Mouse (Mus musculus) megakaryocyte progenitor cell, adult 5-6 weeks (primary cell): ENCODE results near the gene Clybl. TPM values are rescaled to one million over a fixed set of nuclear protein-coding genes. Genes with fewer than 3 reads are reported as not detected.

ENCODE experiments used
- ATAC-seq: replicated peaks from 2 replicates; pipeline ENCODE4 v1.8.0; 2016; ENCODE audit warnings: mild to moderate bottlenecking, moderate TSS enrichment, inconsistent platforms; ENCODE audit not compliant: poor library complexity
- total RNA-seq, 2 experiments: library from RNA; stranded (forward) in 1 of 2; stranded (reverse) in 1 of 2; fragments of 157-497, 149-512 nt in 1 of 2; fragments of 200-1000 nt in 1 of 2; gene quantifications; 2 replicates each; pipeline versions ENCODE4 v1.2.3 to v1.2.4; 2015 to 2017

The Clybl gene
- total RNA-seq, 2 experiments from 2014 or later: 8.5 to 31.5 TPM

DNA sequence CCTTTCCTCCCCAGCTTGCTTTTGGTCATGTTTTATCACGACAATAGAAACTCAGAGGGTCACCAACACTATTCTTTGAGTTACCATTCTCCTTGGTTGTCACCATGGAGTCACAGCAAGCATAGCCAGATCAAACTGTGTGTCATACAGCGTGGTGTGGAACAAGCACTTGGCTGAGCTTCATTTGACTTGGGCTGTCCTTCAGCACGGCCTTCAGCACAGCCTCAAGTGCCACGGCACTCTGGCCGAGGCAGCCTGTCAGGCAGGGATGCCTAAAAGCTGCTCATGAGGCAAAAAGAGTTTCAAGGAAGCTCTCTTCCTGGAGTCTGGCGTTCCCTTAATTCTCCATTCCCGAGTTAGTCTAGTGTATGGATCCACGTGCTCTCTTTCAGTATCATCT is 169.3 kb downstream of the Clybl start:
- ATAC-seq: no peak

DNA sequence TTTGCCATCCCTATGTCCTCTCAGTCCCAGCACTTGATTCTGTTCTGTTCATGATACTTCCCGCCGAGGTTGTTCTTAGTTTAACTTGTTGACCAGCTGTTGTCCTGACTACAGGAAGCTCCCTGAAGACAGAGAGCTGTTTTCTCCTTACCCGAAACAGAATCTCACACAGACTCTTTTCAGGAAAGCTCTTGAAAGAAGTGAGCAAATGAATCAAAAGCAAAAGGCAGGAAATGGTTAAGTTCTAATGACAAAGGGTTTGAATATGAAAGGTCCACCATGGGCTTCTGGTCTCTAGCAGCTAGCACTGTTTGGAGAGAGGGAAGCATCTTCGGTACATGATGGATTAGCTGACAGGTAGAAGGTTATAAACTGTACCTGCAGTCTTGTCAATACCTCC is 175.8 kb downstream of the Clybl start:
- ATAC-seq: no peak

DNA sequence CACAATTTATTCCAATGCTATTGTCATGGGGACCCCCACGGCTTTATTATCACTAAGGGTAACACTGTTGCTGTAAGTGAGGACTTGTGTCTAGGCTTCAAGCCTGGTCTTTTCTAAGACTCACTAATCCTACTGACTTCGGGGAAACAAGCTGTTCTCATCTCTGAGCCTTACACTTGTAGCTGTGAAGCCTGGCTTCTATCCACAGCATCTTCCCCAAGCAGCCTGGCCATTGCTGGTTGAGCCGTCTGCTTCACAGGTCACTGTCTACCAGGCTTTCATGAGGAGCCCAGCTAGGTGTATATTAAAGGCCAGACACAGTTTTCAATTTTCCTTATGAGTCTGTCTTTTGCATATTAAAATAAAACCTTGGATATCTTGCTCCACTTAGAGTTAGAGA is 177.1 kb downstream of the Clybl start:
- ATAC-seq: no peak

DNA sequence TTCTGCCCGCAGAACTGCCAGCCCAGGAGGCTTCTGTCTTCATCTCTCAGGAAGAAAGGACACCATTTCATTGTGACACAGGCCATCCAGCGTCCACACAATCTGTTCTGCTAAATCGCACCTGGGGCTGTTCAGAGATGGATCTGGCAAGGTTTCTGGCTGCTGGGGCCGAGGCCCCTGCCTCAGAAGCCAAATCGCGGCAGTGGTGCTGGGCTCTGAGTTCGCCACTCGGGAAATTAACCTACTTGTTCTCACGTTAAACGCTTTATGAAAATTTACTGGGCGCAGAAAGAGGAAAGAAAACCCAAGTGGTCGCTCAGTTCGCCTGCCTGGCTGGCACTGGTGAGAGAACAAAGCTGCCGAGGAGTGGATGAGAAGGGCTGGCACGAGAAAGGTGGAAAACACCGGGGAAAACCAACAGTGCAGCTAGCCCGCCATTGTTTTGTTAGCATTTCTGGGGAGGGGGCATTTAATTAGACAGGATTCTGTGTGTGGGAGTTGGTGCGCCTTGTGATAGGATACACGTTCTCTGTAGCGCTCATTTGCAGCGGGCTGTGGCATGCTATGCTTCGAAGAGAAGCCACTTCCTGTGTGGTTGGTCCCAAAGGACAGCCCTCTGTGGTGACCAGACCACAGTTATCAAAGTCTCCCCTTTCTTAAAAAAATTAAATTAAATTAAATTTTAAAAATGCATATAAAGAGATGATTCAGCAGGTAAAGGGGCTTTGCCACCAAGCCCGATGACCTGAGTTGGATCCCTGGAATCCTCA is 177.8 kb downstream of the Clybl start:
- ATAC-seq: no peak

DNA sequence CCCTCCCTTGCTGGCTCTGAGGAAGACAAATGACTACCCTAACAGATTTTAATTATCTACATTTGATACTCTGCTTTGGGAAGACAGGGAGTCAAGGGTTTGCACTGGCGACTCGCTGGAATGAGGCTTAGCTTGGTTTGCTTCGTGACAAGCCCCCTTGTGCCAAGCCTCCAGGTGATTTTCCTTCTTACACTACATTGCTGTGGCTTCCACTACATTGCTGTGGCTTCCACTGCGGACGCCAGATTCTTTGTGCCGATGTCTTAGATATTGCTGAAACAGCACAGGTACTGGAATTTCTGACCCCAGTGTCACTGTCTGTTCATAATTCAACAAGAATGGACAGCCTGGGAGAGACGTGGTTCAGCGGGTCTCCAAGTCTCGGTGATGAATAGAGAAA is 180.3 kb downstream of the Clybl start:
- no peak for ATAC-seq

DNA sequence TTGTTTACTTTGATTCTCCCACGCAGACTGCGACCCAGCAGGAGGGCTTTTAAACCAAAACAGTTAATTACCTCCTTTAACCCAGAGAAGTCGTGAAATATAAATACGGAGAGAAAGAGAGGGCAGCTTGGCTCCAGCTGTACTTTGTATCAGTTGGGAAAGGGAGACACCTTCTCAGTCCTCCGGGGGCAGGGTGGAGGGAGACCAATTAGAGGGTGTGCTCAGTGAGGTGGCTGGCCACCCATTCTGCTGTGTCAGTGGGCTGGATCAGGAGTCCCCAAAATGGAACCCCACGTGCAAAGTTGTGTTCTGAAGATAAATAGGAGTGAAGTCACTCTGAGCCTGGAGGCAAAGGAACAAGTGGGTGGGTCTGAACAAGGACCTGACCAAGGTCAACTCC is 181.7 kb downstream of the Clybl start:
- ATAC-seq: no peak

DNA sequence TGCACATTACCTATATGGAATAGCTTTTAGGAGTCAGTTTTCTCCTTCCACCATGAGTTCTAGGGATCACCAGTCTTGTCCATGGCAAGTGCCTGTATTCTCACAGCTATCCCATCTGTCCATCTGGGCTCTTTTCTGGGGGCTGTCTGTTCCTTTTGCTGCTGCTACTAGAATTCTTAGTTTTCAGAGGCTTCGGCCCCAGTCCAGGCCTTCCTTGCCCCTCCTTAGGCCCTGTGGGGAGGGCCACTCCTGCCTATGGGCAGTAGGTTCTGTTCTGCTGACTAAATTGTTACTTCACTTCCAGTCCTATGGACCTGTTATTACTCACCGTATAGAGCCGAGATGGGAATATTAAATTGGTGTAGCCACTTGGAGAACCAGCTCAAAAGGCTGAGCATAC is 182.5 kb downstream of the Clybl start:
- ATAC-seq: no peak

DNA sequence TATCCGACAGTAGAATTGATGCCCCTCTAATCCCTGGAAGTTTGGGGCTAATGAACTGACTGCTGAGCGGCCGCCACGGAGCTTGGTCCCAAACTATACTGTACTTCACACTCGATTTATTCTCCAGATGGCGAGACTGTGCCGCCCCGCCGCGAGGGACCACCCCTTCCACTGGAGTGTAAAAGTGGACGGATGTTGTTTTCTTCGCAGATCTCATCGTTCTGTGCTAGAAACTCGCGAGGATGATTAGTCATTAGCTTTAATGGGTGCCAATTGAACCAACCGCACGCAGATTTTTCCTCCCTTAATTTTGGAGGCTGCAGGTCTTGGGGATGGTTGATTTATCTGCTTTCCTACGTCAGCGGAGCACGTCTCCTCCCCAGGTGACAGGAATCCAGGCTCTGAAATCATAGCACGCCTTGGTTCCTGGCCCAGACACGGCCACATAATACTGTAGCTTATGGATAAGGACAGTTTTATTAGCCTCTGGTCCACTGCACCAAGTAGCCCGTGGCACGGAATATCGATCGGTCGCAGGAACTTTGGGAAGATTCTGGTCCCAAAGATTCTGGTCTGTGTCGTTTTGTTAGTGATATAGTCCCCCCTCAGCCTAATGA is 185.9 kb downstream of the Clybl start:
- ATAC-seq: no peak

DNA sequence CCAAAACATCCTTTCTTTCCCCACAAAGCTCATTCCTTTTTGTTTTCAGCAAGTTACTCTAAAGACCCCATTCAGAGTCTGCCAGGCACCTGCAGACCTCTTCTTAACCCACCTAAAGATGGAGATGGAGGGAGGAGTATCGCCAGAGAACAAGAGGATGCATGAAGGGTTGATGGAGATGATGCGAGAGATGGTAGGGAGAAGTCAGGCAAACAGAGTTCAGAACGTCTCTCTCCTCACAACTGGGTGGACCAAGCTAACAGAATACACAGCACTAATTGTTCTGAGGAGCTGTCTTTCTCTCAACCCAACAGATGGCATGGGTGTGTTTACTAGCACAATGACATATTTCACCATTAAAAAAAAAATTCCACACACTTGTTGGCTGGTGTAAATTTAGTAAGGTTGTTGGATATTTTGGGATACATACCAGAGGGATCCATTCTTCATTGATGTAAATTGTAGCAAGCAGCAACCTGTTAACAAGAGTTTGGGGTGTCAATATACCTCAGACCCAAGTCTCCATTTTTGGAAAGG is 186.4 kb downstream of the Clybl start:
- no peak for ATAC-seq

DNA sequence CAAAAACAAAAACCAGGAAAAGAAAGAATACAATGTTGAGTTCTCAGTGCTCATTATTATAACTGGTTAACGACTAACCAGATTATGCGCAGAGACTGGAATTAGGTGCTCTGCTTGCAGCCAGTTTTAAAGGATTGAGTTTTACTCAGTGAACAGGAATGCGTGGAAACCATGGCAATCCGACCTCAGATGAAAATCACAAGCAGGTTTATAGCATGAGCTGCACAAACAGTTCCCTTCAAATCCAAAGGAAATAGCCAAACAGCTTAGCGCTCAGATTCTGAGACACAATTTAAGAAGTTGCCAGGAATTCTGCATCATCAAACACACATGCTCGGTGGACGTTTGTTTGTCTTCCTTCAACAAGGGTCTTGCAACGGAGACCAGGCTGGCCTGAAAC is 187.0 kb downstream of the Clybl start:
- ATAC-seq: no peak

DNA sequence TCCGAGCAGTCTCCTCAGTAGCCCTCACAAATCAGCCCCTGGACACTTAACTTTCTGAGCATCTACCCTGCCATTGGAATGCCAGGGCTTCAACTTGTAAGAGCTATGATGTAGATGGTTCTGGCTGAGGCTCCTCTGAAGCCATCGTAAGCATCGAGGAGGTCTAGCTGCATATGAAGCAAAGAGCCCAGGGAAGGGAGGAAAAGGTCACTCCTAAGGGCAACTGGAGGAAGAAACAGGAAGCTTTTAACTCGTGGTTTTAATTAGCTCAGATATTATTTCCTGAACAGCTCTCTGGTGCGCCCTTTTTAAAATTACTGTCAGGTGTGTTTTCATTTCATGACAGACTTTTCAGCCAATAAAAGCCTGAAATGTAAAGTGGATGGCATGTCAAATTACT is 190.5 kb downstream of the Clybl start:
- no peak for ATAC-seq

DNA sequence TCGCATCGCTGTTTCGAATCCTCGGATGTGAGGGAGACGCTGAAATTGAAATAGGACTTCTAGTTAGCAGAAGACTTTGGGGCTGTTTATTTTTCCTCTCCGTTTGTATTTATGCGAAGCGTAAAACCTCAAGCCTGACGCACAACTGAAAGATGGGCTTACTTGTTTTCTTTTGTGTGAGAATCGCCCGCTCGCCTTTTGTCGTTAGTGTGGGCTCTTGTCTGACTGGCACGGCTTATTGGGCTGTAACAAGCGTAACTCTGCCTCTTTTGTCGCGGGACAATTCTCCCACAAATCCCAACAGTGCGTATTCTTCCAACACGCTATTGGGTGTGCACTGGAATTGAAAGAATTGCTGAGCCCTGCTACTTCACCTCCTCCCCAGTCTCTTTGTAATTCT is 192.0 kb downstream of the Clybl start:
- ATAC-seq: no peak

DNA sequence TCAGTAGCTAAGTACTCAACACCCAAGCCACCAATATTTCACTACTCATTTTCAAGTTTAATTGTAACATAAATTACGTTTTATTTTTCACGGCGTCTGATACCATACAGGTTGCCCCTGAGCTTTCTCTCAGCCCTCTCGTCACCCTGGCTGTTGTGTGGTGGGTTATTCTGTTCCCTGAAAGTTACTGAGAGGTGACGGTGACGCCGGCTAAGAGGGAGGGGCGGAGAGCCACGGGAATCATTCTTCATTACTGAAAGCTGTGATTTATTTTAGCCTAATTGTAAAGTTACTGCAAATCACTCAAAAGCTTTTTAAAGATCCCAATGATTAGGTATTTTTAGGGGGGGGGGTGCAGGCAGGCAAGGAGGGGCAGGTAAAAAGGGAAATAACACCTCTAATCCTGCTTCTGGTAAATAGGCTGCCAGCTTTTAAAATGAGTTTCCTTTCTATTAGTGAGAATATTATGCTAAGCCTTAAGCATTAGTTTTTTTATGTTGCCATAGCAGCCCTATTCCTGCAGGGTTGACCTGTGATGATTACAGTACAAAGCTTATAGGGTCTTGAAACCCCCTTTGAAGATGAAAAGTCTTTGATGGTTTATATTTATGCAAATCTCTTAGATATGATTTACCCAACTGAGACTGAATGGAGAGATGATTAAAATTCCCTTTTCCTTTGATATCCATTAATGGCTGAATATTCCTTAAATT is 192.9 kb downstream of the Clybl start:
- ATAC-seq: no peak

DNA sequence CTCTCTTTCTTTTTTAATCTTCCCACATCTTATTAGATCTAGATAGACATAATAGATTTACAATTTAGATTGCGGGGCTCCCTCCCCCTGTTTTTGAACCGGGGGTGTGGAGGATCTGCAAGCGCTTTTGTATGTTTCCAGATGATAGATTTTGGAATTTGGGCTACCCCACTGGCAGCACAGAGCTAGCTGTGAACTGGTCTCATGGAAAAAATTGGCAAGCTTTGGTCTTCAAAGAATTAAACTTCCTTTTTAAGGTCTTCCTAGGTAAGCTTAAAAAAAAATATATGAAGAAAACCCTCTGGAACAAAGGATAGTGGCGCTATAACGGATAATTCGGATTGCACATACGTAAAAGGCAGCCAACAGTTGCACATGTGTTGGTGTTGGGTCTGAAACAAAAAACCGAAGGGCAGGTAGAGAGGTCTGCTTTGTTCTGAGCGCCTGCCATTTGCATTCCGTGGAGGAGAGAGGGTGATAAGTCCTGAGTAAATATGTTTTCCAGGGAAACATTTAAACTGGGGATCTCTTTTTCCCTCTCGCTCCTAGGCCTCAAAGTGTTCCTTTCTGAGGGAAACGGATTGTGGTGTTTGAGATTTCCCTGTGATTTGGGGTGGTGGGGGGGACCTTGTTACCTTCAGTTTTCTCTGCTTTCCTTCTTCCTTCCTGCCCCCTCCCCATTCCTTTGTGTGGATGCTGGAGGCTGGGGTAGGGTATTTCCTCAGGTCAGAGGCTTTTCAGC is 193.7 kb downstream of the Clybl start:
- ATAC-seq: no peak

DNA sequence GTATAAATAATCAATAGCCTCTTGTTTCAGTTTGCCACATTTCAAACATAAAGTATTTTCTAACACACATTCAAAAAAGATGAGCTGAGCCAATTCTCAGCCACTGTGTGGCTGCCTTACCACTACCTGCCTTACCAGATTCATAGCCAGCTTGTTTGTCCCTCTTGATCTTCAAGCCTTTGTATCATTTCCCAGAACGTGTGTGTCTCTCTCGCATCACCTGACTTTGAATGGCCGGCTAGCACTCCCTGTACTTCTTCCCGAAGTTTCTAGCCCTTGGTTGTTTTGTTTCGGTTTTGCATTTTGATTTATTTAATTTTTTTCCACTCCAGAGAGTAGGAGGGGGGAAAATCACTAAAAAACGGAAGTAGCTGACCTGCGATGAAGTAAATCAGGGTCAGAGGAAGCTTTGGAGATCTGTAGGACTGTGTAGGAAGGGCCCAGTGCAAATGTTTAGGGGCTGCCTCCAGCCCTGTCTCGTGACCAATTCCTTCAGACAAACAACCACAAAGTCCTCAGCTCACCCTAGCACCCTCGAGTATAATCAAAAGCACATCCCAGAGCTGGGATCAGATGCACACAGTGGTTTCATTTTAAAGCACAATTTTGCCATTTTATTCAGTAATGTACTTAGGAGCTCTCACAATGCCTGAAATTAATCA is 195.1 kb downstream of the Clybl start:
- no peak; the same call in 1 of the 2 replicates for ATAC-seq

DNA sequence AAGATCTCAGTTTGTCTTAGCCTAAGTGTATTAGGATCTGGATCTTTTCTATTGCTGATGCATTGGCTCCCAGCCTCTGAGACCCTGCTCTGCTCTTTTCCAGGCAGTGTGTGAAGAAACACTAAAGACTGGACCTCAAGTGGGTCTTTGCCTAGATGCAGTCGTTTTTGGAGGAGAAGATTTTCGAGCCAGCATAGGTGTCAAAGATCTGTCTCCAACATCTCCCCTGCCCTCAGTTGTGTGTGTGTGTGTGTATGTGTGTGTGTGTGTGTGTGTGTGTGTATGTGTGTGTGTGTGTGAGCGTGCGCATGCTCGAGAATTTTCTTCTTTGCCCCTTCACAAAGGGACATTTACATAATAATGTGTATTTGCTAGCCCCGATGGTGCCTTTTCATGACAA is 196.2 kb downstream of the Clybl start:
- ATAC-seq: no peak

DNA sequence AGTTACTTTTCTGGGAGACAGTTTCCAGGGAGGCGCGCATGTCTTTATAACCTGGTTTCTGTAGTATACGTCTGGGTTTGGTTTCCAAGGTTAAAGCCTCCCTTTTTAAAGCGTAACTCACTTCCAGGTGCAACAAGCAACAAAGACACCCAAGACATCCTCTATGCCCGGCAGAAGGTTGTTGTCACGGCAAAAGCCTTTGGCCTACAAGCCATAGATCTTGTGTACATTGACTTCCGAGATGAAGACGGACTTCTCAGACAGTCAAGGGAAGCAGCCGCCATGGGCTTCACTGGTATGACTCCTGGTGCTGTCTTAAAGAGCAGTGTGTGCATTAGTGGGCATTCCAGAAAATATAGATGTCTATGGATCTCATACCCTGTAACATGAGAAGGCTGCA is 197.6 kb downstream of the Clybl start:
- no peak for ATAC-seq

DNA sequence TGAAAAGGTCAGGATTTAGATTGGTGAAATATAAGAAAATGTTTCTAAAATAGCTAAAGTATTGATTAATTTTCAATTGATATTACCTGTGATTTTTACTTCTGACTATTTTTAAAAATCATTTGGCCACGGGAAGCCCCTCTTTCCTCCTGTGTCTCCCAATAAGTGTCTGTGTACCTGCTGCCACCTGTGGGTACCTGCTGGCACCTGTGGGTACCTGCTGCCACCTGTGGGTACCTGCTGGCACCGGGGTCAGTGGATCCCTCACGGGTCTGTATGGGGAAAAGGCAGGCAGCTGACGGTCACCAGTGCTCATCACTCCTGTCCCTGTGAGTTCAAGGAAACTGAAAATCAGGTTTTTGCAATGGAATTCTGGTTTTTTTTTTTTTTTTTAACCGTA is 198.5 kb downstream of the Clybl start:
- no peak for ATAC-seq

DNA sequence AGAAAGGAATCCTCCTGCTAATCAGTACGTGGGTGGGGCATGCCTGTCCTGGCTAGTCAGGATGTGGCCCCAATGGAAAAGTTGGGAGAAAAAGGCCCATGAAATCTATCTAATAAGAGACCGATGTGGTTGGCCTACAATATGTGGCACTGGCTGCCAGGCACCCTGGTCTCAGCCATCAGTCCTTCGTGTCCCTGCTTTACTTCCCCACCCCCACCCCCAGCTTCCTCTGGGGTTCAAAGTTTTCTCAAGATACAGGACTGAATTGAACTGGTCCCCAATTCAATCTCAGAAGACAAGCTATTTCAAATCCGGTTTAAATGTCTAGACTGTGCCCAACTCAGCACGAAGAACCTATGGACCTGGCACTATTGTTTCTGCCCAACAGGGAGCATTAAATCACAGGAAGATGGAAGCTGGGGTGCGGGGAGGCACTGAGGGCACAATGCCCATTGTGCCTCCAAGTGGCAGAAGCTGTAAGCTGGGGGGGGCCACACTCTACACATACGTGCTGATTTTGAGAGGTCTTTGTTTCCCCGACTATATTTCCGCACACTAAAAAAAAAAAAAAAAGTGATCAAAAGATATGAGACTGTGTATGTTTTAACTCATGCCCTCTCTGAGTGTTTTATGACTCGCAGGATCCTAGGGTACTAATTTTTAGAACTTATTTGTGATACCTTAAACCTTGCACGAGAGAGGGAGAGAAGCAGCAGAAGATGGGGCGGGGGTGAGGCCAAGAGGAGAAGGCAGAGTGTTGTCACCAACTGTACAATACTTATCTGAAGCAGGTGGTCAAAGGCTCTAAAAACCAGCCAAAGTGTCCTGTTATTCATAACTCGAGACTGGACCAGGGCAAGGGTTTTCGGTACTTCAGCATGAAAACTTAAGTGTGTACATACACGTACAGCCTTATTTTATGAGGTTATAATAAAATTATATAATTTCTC is 199.7 kb downstream of the Clybl start:
- ATAC-seq: no peak

DNA sequence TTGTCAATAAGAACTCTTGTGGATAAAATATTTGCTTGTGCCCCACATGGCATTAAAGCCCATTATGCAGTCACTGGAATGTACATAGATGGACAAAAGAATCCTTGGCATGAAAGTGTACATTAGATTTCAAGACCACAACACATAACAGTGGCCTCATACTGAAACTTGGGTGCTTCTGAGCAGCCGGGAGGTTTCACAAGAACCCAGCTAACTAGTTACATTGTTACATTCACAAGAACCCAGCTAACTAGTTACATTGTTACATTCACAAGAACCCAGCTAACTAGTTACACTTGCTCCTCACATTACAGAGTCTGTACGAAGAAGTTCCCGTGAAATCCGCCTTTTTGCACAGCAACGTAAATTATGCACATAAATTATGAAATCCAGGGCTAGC is 200.8 kb downstream of the Clybl start:
- ATAC-seq: no peak
